In genomic region chr9:59718237-59718636, GRCm38 (mm10) we compare ENCODE assay signal across 15 mouse cellular contexts. TPM values are rescaled to one million over a fixed set of nuclear protein-coding genes. Genes with fewer than 3 reads are reported as not detected.
"Had no signal": no experiment of that assay in that cellular context is flagged by ENCODE, and none has a peak within 500 bp of the region (broad histone marks: within the 10 kb centered on the region; RNA-seq: fewer than 3 reads in every experiment).

No protein-coding gene starts in this region.

- H3K27ac ChIP-seq: hindbrain, postnatal 0 days; layer of hippocampus, adult 2 months; limb, embryonic 15.5 days; liver, embryonic 12.5 days; neural tube, embryonic 15.5 days had no signal

- H3K9ac ChIP-seq: limb, embryonic 15.5 days; liver, embryonic 12.5 days; neural tube, embryonic 15.5 days had no signal

- H3K4me3 ChIP-seq: layer of hippocampus, adult 2 months; limb, embryonic 15.5 days; liver, embryonic 12.5 days; myocyte; neural tube, embryonic 15.5 days had no signal

- H3K4me2 ChIP-seq: limb, embryonic 15.5 days; liver, embryonic 12.5 days; neural tube, embryonic 15.5 days had no signal

- ATAC-seq: hindbrain, postnatal 0 days; liver, embryonic 12.5 days had no signal

- H3K36me3 ChIP-seq: limb, embryonic 15.5 days; liver, embryonic 12.5 days; neural tube, embryonic 15.5 days had no signal

- H3K27me3 ChIP-seq: limb, embryonic 15.5 days had no signal

- H3K9me3 ChIP-seq: limb, embryonic 15.5 days; liver, embryonic 12.5 days; neural tube, embryonic 15.5 days had no signal

- DNase-seq: kidney, adult 11 months; kidney, adult 9 months; kidney, postnatal 10 days; kidney, postnatal 4 days; midbrain, embryonic 14.5 days; right cerebral cortex, postnatal 4 days; spleen, adult 18-20 months; thymus, postnatal 36 days had no signal

RNA-seq across cellular contexts. Expression of gene Gramd2, which starts 38.3 kb away (rescaled TPM):
- total RNA-seq: megakaryocyte-erythroid progenitor cell, adult 5-6 weeks had no signal
